Mouse (Mus musculus): ENCODE measurements around the gene Polk. TPM values are rescaled to one million over a fixed set of nuclear protein-coding genes. Genes with fewer than 3 reads are reported as not detected.
A peak's percentile ranks its signal among the peaks of the same experiment; 100 is the strongest.

Gene Polk
- polyA plus RNA-seq, 1 experiment: 0.30 TPM

- 38% methylated on average over 5 of the region's 5 CpGs for WGBS
- H3K4me1 ChIP-seq (ENCODE audit: control insufficient read depth, insufficient read depth, insufficient read length, low read length): peaks cover 17% of the 10 kb centered on the region; the same call in 1 of the 2 replicates
- H3K27me3 ChIP-seq (ENCODE audit: control insufficient read depth, insufficient read depth, low read length): no peaks in the 10 kb centered on the region
- no peak overlapping the region for H3K4me3 ChIP-seq (ENCODE audit: low read depth, low read length)
- no peaks in the 10 kb centered on the region for H3K36me3 ChIP-seq (ENCODE audit: control insufficient read depth, insufficient read depth, low read length)
- peak overlapping the region; percentile 26 for H3K27ac ChIP-seq (ENCODE audit: insufficient read depth, low read depth, low read length)
- TF ChIP-seq POLR2A (IDR thresholded peaks at IDR 0.05; ENCODE audit: low read depth, low read length) (no peak), CTCF (IDR thresholded peaks at IDR 0.05; ENCODE audit: extremely low read depth, insufficient read length, insufficient replicate concordance, low read depth, low read length) (no peak)
These were observed 84.8 kb downstream of the Polk start for GRCm38 (mm10) chr13:96457566-96457965.

- H3K36me3 ChIP-seq (ENCODE audit: control insufficient read depth, insufficient read depth, low read length): no peaks in the 10 kb centered on the region
- H3K4me3 ChIP-seq (ENCODE audit: low read depth, low read length): no peak overlapping the region
- H3K4me1 ChIP-seq (ENCODE audit: control insufficient read depth, insufficient read depth, insufficient read length, low read length): peaks cover 15% of the 10 kb centered on the region; the same call in 1 of the 2 replicates
- H3K27ac ChIP-seq (ENCODE audit: insufficient read depth, low read depth, low read length): peak overlapping the region; percentile 54; the same call in 1 of the 2 replicates
- TF ChIP-seq CTCF (IDR thresholded peaks at IDR 0.05; ENCODE audit: extremely low read depth, insufficient read length, insufficient replicate concordance, low read depth, low read length) (no peak), POLR2A (IDR thresholded peaks at IDR 0.05; ENCODE audit: low read depth, low read length) (no peak)
- no peaks in the 10 kb centered on the region for H3K27me3 ChIP-seq (ENCODE audit: control insufficient read depth, insufficient read depth, low read length)
- 22% methylated on average over 3 of the region's 3 CpGs for WGBS
These were observed 88.1 kb downstream of the Polk start for GRCm38 (mm10) chr13:96454288-96454687.

- 95% methylated on average over 3 of the region's 3 CpGs for WGBS
- Histone ChIP-seq H3K27ac (ENCODE audit: insufficient read depth, low read depth, low read length) (no peak overlapping the region), H3K27me3 (ENCODE audit: control insufficient read depth, insufficient read depth, low read length) (no peaks in the 10 kb centered on the region), H3K4me1 (ENCODE audit: control insufficient read depth, insufficient read depth, insufficient read length, low read length) (peaks cover 10% of the 10 kb centered on the region; the same call in 1 of the 2 replicates), H3K36me3 (ENCODE audit: control insufficient read depth, insufficient read depth, low read length) (no peaks in the 10 kb centered on the region), H3K4me3 (ENCODE audit: low read depth, low read length) (no peak overlapping the region)
- no peak for TF ChIP-seq POLR2A (IDR thresholded peaks at IDR 0.05; ENCODE audit: low read depth, low read length)
- no peak for TF ChIP-seq CTCF (IDR thresholded peaks at IDR 0.05; ENCODE audit: extremely low read depth, insufficient read length, insufficient replicate concordance, low read depth, low read length)
These were observed 89.8 kb downstream of the Polk start for GRCm38 (mm10) chr13:96452621-96453020.

GRCm38 (mm10) chr13:96451386-96452140, 90.8 kb downstream of the Polk start:
- 44% methylated on average over 11 of the region's 11 CpGs for WGBS
- Histone ChIP-seq H3K4me1 (ENCODE audit: control insufficient read depth, insufficient read depth, insufficient read length, low read length) (peaks cover 6% of the 10 kb centered on the region; the same call in 1 of the 2 replicates), H3K36me3 (ENCODE audit: control insufficient read depth, insufficient read depth, low read length) (no peaks in the 10 kb centered on the region), H3K27ac (ENCODE audit: insufficient read depth, low read depth, low read length) (no peak overlapping the region), H3K4me3 (ENCODE audit: low read depth, low read length) (no peak overlapping the region), H3K27me3 (ENCODE audit: control insufficient read depth, insufficient read depth, low read length) (no peaks in the 10 kb centered on the region)
- TF ChIP-seq CTCF (IDR thresholded peaks at IDR 0.05; ENCODE audit: extremely low read depth, insufficient read length, insufficient replicate concordance, low read depth, low read length): no peak

- 90% methylated on average over 7 of the region's 7 CpGs for WGBS
These were observed 91.5 kb downstream of the Polk start for GRCm38 (mm10) chr13:96450869-96451268.

GRCm38 (mm10) chr13:96450205-96450856, 92.0 kb downstream of the Polk start:
- 89% methylated on average over 11 of the region's 11 CpGs for WGBS
- TF ChIP-seq CTCF (IDR thresholded peaks at IDR 0.05; ENCODE audit: extremely low read depth, insufficient read length, insufficient replicate concordance, low read depth, low read length) (no peak), POLR2A (IDR thresholded peaks at IDR 0.05; ENCODE audit: low read depth, low read length) (no peak)
- Histone ChIP-seq H3K4me1 (ENCODE audit: control insufficient read depth, insufficient read depth, insufficient read length, low read length) (peaks cover 6% of the 10 kb centered on the region; the same call in 1 of the 2 replicates), H3K27ac (ENCODE audit: insufficient read depth, low read depth, low read length) (no peak overlapping the region), H3K4me3 (ENCODE audit: low read depth, low read length) (no peak overlapping the region), H3K36me3 (ENCODE audit: control insufficient read depth, insufficient read depth, low read length) (no peaks in the 10 kb centered on the region), H3K27me3 (ENCODE audit: control insufficient read depth, insufficient read depth, low read length) (no peaks in the 10 kb centered on the region)

More at GRCm38 (mm10) chr13:96450869-96451268, 91.5 kb downstream of the Polk start:
- Histone ChIP-seq H3K36me3 (ENCODE audit: control insufficient read depth, insufficient read depth, low read length) (no peaks in the 10 kb centered on the region), H3K4me3 (ENCODE audit: low read depth, low read length) (no peak overlapping the region), H3K27ac (ENCODE audit: insufficient read depth, low read depth, low read length) (no peak overlapping the region), H3K4me1 (ENCODE audit: control insufficient read depth, insufficient read depth, insufficient read length, low read length) (peaks cover 6% of the 10 kb centered on the region; the same call in 1 of the 2 replicates), H3K27me3 (ENCODE audit: control insufficient read depth, insufficient read depth, low read length) (no peaks in the 10 kb centered on the region)
- TF ChIP-seq CTCF (IDR thresholded peaks at IDR 0.05; ENCODE audit: extremely low read depth, insufficient read length, insufficient replicate concordance, low read depth, low read length): no peak
- TF ChIP-seq POLR2A (IDR thresholded peaks at IDR 0.05; ENCODE audit: low read depth, low read length): no peak

GRCm38 (mm10) chr13:96440436-96440835, 101.9 kb downstream of the Polk start:
- no peak for TF ChIP-seq POLR2A (IDR thresholded peaks at IDR 0.05; ENCODE audit: low read depth, low read length)
- TF ChIP-seq CTCF (IDR thresholded peaks at IDR 0.05; ENCODE audit: extremely low read depth, insufficient read length, insufficient replicate concordance, low read depth, low read length): no peak
- no peaks in the 10 kb centered on the region for H3K4me1 ChIP-seq (ENCODE audit: control insufficient read depth, insufficient read depth, insufficient read length, low read length)
- no peaks in the 10 kb centered on the region for H3K36me3 ChIP-seq (ENCODE audit: control insufficient read depth, insufficient read depth, low read length)
- no peak overlapping the region for H3K27ac ChIP-seq (ENCODE audit: insufficient read depth, low read depth, low read length)
- H3K4me3 ChIP-seq (ENCODE audit: low read depth, low read length): no peak overlapping the region
- H3K27me3 ChIP-seq (ENCODE audit: control insufficient read depth, insufficient read depth, low read length): no peaks in the 10 kb centered on the region
- WGBS: 98% methylated on average over 4 of the region's 4 CpGs

Measured in small intestine, adult 2 months (tissue).